Mouse (Mus musculus): Measurements from ENCODE around the gene Gm45808. TPM values are rescaled to one million over a fixed set of nuclear protein-coding genes. Genes with fewer than 3 reads are reported as not detected.

Gm45808 gene
- polyA plus RNA-seq, 1 experiment from 2014 or later: not detected

- WGBS: 74% methylated on average over 22 of the region's 22 CpGs
- Histone ChIP-seq H3K4me3 (no peak overlapping the region), H3K36me3 (peaks cover 79% of the 10 kb centered on the region), H3K4me1 (replicated peaks) (peaks cover 7% of the 10 kb centered on the region; the same call in 1 of the 2 replicates), H3K27me3 (no peaks in the 10 kb centered on the region), H3K27ac (no peak overlapping the region), H3K4me2 (no peak overlapping the region), H3K9ac (no peak overlapping the region), H3K9me3 (replicated peaks) (no peaks in the 10 kb centered on the region)
- no peak for ATAC-seq (replicated peaks; ENCODE audit: insufficient number of reproducible peaks, insufficient read depth, low FRiP score, low read depth)
Measured at GRCm38 (mm10) chr7:45443526-45444420, 42.8 kb downstream of the Gm45808 start.

DNA sequence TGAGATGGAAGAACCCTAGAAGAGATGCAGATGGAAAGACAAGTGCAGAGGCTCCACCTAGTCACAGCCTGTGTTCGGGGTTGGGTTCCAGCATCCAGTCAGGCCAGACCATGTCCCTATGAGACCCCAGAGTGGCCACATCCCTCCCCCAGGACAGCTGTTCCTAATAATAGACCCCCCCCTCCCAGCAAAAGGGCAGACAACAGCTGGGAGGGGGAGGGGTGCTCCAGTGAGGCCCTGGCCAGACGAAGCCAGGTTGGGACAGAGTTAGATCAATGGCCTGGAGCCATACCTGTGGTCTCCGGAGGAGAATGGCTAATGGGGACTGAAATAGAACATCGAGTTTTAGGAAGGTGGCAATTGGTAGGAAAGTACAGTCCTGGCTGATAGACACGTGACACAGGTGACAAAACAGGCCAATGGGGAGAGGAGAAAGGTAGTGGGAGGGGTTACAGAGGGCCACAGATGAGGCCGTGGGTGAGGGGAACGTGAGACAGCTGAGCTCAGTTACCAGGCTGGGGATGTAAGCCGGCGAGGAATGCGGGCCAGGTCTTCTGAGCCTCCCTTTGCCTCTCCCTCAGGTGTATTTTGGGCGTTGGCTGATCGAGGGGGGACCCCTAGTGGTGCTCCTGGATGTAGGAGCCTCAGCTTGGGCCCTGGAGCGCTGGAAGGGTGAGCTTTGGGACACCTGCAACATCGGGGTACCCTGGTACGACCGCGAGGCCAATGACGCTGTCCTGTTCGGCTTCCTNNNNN is 48.9 kb downstream of the Gm45808 start, which contains the start of gene Ruvbl2:
Gene Ruvbl2 (minus strand): TSS at position 576 of the 756 bp plus-strand sequence.
- H3K4me3 ChIP-seq: no peak within 1 kb of the TSS; the same call in 1 of the 2 replicates
- H3K4me1 ChIP-seq (replicated peaks): peaks cover 42% of the 10 kb centered on the region
- no peak within 1 kb of the TSS for H3K9ac ChIP-seq
- no peaks in the 10 kb centered on the region for H3K27me3 ChIP-seq
- ATAC-seq (replicated peaks; ENCODE audit: insufficient number of reproducible peaks, insufficient read depth, low FRiP score, low read depth): no peak
- WGBS: 30% methylated on average over 19 of the region's 19 CpGs
- H3K36me3 ChIP-seq: peaks cover 31% of the 10 kb centered on the region
- no peak within 1 kb of the TSS for H3K27ac ChIP-seq
- no peaks in the 10 kb centered on the region for H3K9me3 ChIP-seq (replicated peaks)
- H3K4me2 ChIP-seq: peak within 1 kb of the TSS; percentile 2; the same call in 1 of the 2 replicates

DNA sequence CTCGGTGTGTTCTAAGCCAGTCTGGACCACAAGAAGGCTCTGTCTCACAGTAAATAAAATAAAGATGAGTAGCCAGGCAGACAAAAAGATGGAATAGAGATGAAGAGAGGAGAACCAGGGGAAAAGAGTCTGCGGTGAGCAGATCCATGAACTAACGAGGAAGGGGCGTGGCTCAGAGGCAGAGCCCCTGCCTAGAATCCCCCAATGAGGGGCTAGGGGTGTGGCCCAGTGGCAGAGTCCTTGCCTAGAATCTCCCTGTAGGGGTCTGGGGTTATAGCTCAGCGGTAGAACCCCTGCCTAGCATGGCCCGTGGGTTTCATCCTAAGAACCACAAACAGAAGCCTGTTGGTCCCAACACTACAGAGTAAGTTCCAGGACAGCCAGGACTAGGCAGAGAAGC is 49.6 kb downstream of the Gm45808 start:
- no peak for ATAC-seq (replicated peaks; ENCODE audit: insufficient number of reproducible peaks, insufficient read depth, low FRiP score, low read depth)
- WGBS: 40% methylated on average over 6 of the region's 6 CpGs
- Histone ChIP-seq H3K36me3 (peaks cover 27% of the 10 kb centered on the region), H3K9ac (no peak overlapping the region), H3K9me3 (replicated peaks) (no peaks in the 10 kb centered on the region), H3K27ac (no peak overlapping the region), H3K4me3 (no peak overlapping the region), H3K27me3 (no peaks in the 10 kb centered on the region), H3K4me1 (replicated peaks) (peaks cover 44% of the 10 kb centered on the region), H3K4me2 (peak overlapping the region; percentile 2; the same call in 1 of the 2 replicates)

DNA sequence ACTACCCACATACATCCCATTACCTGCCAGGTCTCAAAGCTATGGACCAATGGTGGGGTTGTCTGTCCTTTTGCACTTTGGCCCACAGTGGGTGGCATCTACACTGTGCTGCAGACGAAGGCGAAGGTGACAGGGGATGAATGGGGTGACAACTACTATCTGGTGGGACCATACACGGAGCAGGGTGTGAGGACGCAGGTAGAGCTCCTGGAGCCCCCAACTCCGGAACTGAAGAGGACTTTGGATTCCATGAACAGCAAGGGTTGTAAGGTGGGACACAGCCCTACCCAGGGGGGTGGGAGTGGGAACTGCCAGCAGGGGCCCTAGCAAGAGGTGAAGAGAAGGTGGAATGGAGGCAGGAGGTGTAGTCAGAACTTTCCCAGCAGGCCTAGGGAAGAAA is 50.2 kb downstream of the Gm45808 start:
- H3K4me1 ChIP-seq (replicated peaks): peaks cover 44% of the 10 kb centered on the region
- ATAC-seq (replicated peaks; ENCODE audit: insufficient number of reproducible peaks, insufficient read depth, low FRiP score, low read depth): no peak
- peak overlapping the region; percentile 80; the same call in 1 of the 2 replicates for H3K4me3 ChIP-seq
- peak overlapping the region; percentile 94 for H3K4me2 ChIP-seq
- WGBS: 85% methylated on average over 5 of the region's 5 CpGs
- H3K9me3 ChIP-seq (replicated peaks): no peaks in the 10 kb centered on the region
- no peak overlapping the region for H3K27ac ChIP-seq
- no peaks in the 10 kb centered on the region for H3K27me3 ChIP-seq
- peaks cover 28% of the 10 kb centered on the region for H3K36me3 ChIP-seq
- H3K9ac ChIP-seq: peak overlapping the region; percentile 88

GRCm38 (mm10) chr7:45435038-45435437 is 51.6 kb downstream of the Gm45808 start:
- H3K4me2 ChIP-seq: peak overlapping the region; percentile 94
- H3K4me1 ChIP-seq (replicated peaks): peaks cover 44% of the 10 kb centered on the region
- 0 out of 2 replicates have a peak, but pooled peaks have one; percentile 0 for ATAC-seq (replicated peaks; ENCODE audit: insufficient number of reproducible peaks, insufficient read depth, low FRiP score, low read depth)

GRCm38 (mm10) chr7:45434203-45435015 is 52.2 kb downstream of the Gm45808 start, which contains the start of gene Gys1:
TSS of gene Gys1 (plus strand) at chr7:45434844.
- H3K27me3 ChIP-seq: no peaks in the 10 kb centered on the region
- peak; percentile 96 for ATAC-seq (replicated peaks; ENCODE audit: insufficient number of reproducible peaks, insufficient read depth, low FRiP score, low read depth)
- H3K9me3 ChIP-seq (replicated peaks): no peaks in the 10 kb centered on the region
- H3K9ac ChIP-seq: peak within 1 kb of the TSS; percentile 88
- peaks cover 44% of the 10 kb centered on the region for H3K4me1 ChIP-seq (replicated peaks)
- H3K36me3 ChIP-seq: peaks cover 23% of the 10 kb centered on the region
- H3K27ac ChIP-seq: peak within 1 kb of the TSS; percentile 91
- WGBS: under 1% methylated on average over 45 of the region's 45 CpGs
- H3K4me3 ChIP-seq: peak within 1 kb of the TSS; percentile 80
- peak within 1 kb of the TSS; percentile 94 for H3K4me2 ChIP-seq

More at GRCm38 (mm10) chr7:45435038-45435437, 51.6 kb downstream of the Gm45808 start:
- Histone ChIP-seq H3K27me3 (no peaks in the 10 kb centered on the region), H3K4me3 (peak overlapping the region; percentile 80), H3K27ac (peak overlapping the region; percentile 91), H3K9me3 (replicated peaks) (no peaks in the 10 kb centered on the region), H3K9ac (peak overlapping the region; percentile 88), H3K36me3 (peaks cover 25% of the 10 kb centered on the region)
- WGBS: 2% methylated on average over 16 of the region's 16 CpGs

DNA sequence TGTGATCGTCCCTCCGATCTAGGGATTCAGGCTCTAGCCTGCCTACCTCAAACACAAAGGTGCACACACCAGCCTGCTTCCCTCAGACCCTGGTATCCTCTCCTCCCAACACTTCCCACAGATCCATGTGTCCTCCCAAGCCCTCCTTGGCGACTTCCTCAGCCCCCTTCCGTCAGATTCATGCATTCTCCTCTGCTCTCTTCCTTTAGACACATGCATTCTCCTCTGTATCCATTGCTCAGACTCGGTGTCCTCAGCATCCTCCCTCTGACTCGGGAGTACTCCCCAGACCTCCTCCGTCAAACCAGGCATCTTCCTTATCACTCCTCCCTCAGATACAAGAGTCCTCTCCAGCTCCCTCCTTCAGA is 52.8 kb downstream of the Gm45808 start:
- H3K36me3 ChIP-seq: peaks cover 28% of the 10 kb centered on the region
- ATAC-seq (replicated peaks; ENCODE audit: insufficient number of reproducible peaks, insufficient read depth, low FRiP score, low read depth): no peak
- peak overlapping the region; percentile 80 for H3K4me3 ChIP-seq
- no peaks in the 10 kb centered on the region for H3K9me3 ChIP-seq (replicated peaks)
- H3K4me1 ChIP-seq (replicated peaks): peaks cover 44% of the 10 kb centered on the region
- H3K27me3 ChIP-seq: no peaks in the 10 kb centered on the region
- H3K9ac ChIP-seq: peak overlapping the region; percentile 81
- H3K4me2 ChIP-seq: peak overlapping the region; percentile 94
- 0% methylated on average over 7 of the region's 7 CpGs for WGBS
- H3K27ac ChIP-seq: peak overlapping the region; percentile 91

- Histone ChIP-seq H3K4me3 (no peak overlapping the region), H3K4me1 (replicated peaks) (no peaks in the 10 kb centered on the region), H3K9me3 (replicated peaks) (no peaks in the 10 kb centered on the region), H3K27me3 (peaks cover under 1% of the 10 kb centered on the region; the same call in 1 of the 2 replicates), H3K4me2 (no peak overlapping the region), H3K9ac (no peak overlapping the region), H3K27ac (no peak overlapping the region), H3K36me3 (peaks cover 86% of the 10 kb centered on the region)
- ATAC-seq (replicated peaks; ENCODE audit: insufficient number of reproducible peaks, insufficient read depth, low FRiP score, low read depth): no peak
- WGBS: 85% methylated on average over 8 of the region's 8 CpGs
Measured at GRCm38 (mm10) chr7:45426556-45426955, 60.1 kb downstream of the Gm45808 start.

- Histone ChIP-seq H3K9ac (no peak overlapping the region), H3K27me3 (peaks cover 50% of the 10 kb centered on the region), H3K4me2 (no peak overlapping the region), H3K4me3 (no peak overlapping the region), H3K36me3 (peaks cover 51% of the 10 kb centered on the region), H3K4me1 (replicated peaks) (peaks cover 5% of the 10 kb centered on the region), H3K9me3 (replicated peaks) (no peaks in the 10 kb centered on the region), H3K27ac (no peak overlapping the region)
- WGBS: 86% methylated on average over 14 of the region's 14 CpGs
- ATAC-seq (replicated peaks; ENCODE audit: insufficient number of reproducible peaks, insufficient read depth, low FRiP score, low read depth): no peak
Measured at GRCm38 (mm10) chr7:45421194-45421593, 65.4 kb downstream of the Gm45808 start.

GRCm38 (mm10) chr7:45420615-45420919 is 66.0 kb downstream of the Gm45808 start, which contains the start of gene Lhb:
TSS of gene Lhb (plus strand) at chr7:45420820.
- H3K9ac ChIP-seq: no peak within 1 kb of the TSS
- 61% methylated on average over 6 of the region's 6 CpGs for WGBS
- no peaks in the 10 kb centered on the region for H3K9me3 ChIP-seq (replicated peaks)
- H3K4me2 ChIP-seq: no peak within 1 kb of the TSS
- peaks cover 8% of the 10 kb centered on the region for H3K4me1 ChIP-seq (replicated peaks)
- ATAC-seq (replicated peaks; ENCODE audit: insufficient number of reproducible peaks, insufficient read depth, low FRiP score, low read depth): no peak
- H3K27me3 ChIP-seq: peaks cover 56% of the 10 kb centered on the region
- no peak within 1 kb of the TSS for H3K27ac ChIP-seq
- H3K4me3 ChIP-seq: no peak within 1 kb of the TSS
- peaks cover 48% of the 10 kb centered on the region for H3K36me3 ChIP-seq
